Mouse (Mus musculus) ES-Bruce4 (cell line): ENCODE results near the gene Ewsr1. TPM values are rescaled to one million over a fixed set of nuclear protein-coding genes. Genes with fewer than 3 reads are reported as not detected.
A peak's percentile ranks its signal among the peaks of the same experiment; 100 is the strongest.

ENCODE experiments used
- H3K27ac ChIP-seq: 2 replicates; pipeline ENCODE4 v1.5.1; 2012; ENCODE audit warnings: low read length, inconsistent platforms; ENCODE audit not compliant: insufficient read depth
- H3K27me3 ChIP-seq: 2 replicates; pipeline ENCODE4 v1.6.1; 2012; ENCODE audit warnings: mild to moderate bottlenecking, low read length, inconsistent platforms; ENCODE audit not compliant: control insufficient read depth, poor library complexity, insufficient read depth, severe bottlenecking
- H3K36me3 ChIP-seq: 2 replicates; pipeline ENCODE4 v1.6.1; 2012; ENCODE audit warnings: inconsistent platforms, mild to moderate bottlenecking, low read length, moderate library complexity; ENCODE audit not compliant: control insufficient read depth, poor library complexity, insufficient read depth, severe bottlenecking
- H3K4me1 ChIP-seq: one replicate; pipeline ENCODE4 v1.8.1; 2011; ENCODE audit warnings: low read length; ENCODE audit not compliant: control insufficient read depth, insufficient read depth
- H3K4me3 ChIP-seq: 2 replicates; pipeline ENCODE4 v1.5.1; 2011; ENCODE audit warnings: low read depth, mild to moderate bottlenecking, low read length
- H3K9ac ChIP-seq: 2 replicates; pipeline ENCODE4 v1.6.1; 2012; ENCODE audit warnings: low read depth, mild to moderate bottlenecking, inconsistent platforms; ENCODE audit not compliant: poor library complexity, severe bottlenecking
- H3K9me3 ChIP-seq: replicated peaks from 2 replicates; pipeline ENCODE4 v1.6.1; 2012; ENCODE audit warnings: mild to moderate bottlenecking, low read length, inconsistent platforms; ENCODE audit not compliant: control insufficient read depth, poor library complexity, insufficient read depth, severe bottlenecking
- CTCF ChIP-seq: IDR thresholded peaks from one replicate; pipeline ENCODE4 v1.8.1; 2011; ENCODE audit warnings: low read depth, low read length
- EP300 ChIP-seq: IDR thresholded peaks from 2 replicates; pipeline ENCODE4 v1.6.1; 2011; ENCODE audit warnings: low read depth, low read length; ENCODE audit not compliant: insufficient read depth
- POLR2A ChIP-seq: IDR thresholded peaks from one replicate; pipeline ENCODE4 v1.8.1; 2011; ENCODE audit warnings: low read length; ENCODE audit not compliant: insufficient read depth
- polyA plus RNA-seq: library from polyadenylated mRNA; stranded (reverse); fragments of >200 nt; gene quantifications from 2 replicates; pipeline ENCODE4 v1.2.4, GENCODE M21; 2011; ENCODE audit warnings: low read depth; ENCODE audit not compliant: missing spikeins, insufficient read depth, insufficient read length

The Ewsr1 gene
- polyA plus RNA-seq, 1 experiment: 1,045 TPM

GRCm38 (mm10) chr11:5062326-5062725, 36.7 kb downstream of the Ewsr1 start:
- no peak overlapping the region for H3K9ac ChIP-seq
- H3K4me3 ChIP-seq: peak overlapping the region; percentile 1; the same call in 1 of the 2 replicates
- H3K27ac ChIP-seq: no peak overlapping the region
- TF ChIP-seq CTCF: no peak
- no peak for TF ChIP-seq POLR2A
- no peak for TF ChIP-seq EP300
- H3K36me3 ChIP-seq: no peaks in the 10 kb centered on the region
- no peaks in the 10 kb centered on the region for H3K9me3 ChIP-seq
- H3K27me3 ChIP-seq: 0 out of 2 replicates have a peak, but pooled peaks cover 3% of the 10 kb centered on the region
- peaks cover 4% of the 10 kb centered on the region for H3K4me1 ChIP-seq

GRCm38 (mm10) chr11:5061413-5062139, 37.5 kb downstream of the Ewsr1 start:
- Histone ChIP-seq H3K4me1 (peaks cover 4% of the 10 kb centered on the region), H3K27me3 (0 out of 2 replicates have a peak, but pooled peaks cover 3% of the 10 kb centered on the region), H3K27ac (no peak overlapping the region), H3K4me3 (peak overlapping the region; percentile 18), H3K9me3 (no peaks in the 10 kb centered on the region), H3K36me3 (no peaks in the 10 kb centered on the region), H3K9ac (peak overlapping the region; percentile 59)
- TF ChIP-seq POLR2A (no peak), EP300 (0 out of 2 replicates have a peak, but pooled peaks have one; percentile 4), CTCF (no peak)

- peaks cover 8% of the 10 kb centered on the region for H3K4me1 ChIP-seq
- TF ChIP-seq EP300 (no peak), CTCF (no peak), POLR2A (no peak)
- peak overlapping the region; percentile 59 for H3K9ac ChIP-seq
- no peak overlapping the region for H3K27ac ChIP-seq
- H3K27me3 ChIP-seq: 0 out of 2 replicates have a peak, but pooled peaks cover 3% of the 10 kb centered on the region
- H3K4me3 ChIP-seq: 0 out of 2 replicates have a peak overlapping the region, but pooled peaks have one; percentile 3
- H3K9me3 ChIP-seq: no peaks in the 10 kb centered on the region
- no peaks in the 10 kb centered on the region for H3K36me3 ChIP-seq
Measured at GRCm38 (mm10) chr11:5060756-5061412, 38.2 kb downstream of the Ewsr1 start.

GRCm38 (mm10) chr11:5059704-5060156, 39.3 kb downstream of the Ewsr1 start:
- Histone ChIP-seq H3K9ac (no peak overlapping the region), H3K27me3 (0 out of 2 replicates have a peak, but pooled peaks cover 3% of the 10 kb centered on the region), H3K27ac (no peak overlapping the region), H3K9me3 (no peaks in the 10 kb centered on the region), H3K4me3 (no peak overlapping the region), H3K4me1 (peaks cover 10% of the 10 kb centered on the region), H3K36me3 (no peaks in the 10 kb centered on the region)
- no peak for TF ChIP-seq POLR2A
- peak; percentile 60; the same call in 1 of the 2 replicates for TF ChIP-seq EP300
- peak; percentile 99 for TF ChIP-seq CTCF

GRCm38 (mm10) chr11:5059230-5059629, 39.8 kb downstream of the Ewsr1 start:
- Histone ChIP-seq H3K9me3 (no peaks in the 10 kb centered on the region), H3K9ac (no peak overlapping the region), H3K27ac (no peak overlapping the region), H3K4me3 (no peak overlapping the region), H3K27me3 (0 out of 2 replicates have a peak, but pooled peaks cover 3% of the 10 kb centered on the region), H3K36me3 (no peaks in the 10 kb centered on the region), H3K4me1 (peaks cover 11% of the 10 kb centered on the region)
- no peak for TF ChIP-seq CTCF

GRCm38 (mm10) chr11:5058783-5059182, 40.3 kb downstream of the Ewsr1 start:
- no peak overlapping the region for H3K27ac ChIP-seq
- H3K27me3 ChIP-seq: 0 out of 2 replicates have a peak, but pooled peaks cover 3% of the 10 kb centered on the region
- no peak overlapping the region for H3K9ac ChIP-seq
- TF ChIP-seq EP300 (no peak), POLR2A (no peak), CTCF (no peak)
- H3K9me3 ChIP-seq: no peaks in the 10 kb centered on the region
- peaks cover 14% of the 10 kb centered on the region for H3K4me1 ChIP-seq
- H3K4me3 ChIP-seq: no peak overlapping the region
- no peaks in the 10 kb centered on the region for H3K36me3 ChIP-seq
